Mouse (Mus musculus): ENCODE results near the gene 3110082I17Rik. TPM values are rescaled to one million over a fixed set of nuclear protein-coding genes. Genes with fewer than 3 reads are reported as not detected.
A peak's percentile ranks its signal among the peaks of the same experiment; 100 is the strongest.

Gene 3110082I17Rik
- polyA plus RNA-seq, 1 experiment from 2014 or later: 33.5 TPM

DNA sequence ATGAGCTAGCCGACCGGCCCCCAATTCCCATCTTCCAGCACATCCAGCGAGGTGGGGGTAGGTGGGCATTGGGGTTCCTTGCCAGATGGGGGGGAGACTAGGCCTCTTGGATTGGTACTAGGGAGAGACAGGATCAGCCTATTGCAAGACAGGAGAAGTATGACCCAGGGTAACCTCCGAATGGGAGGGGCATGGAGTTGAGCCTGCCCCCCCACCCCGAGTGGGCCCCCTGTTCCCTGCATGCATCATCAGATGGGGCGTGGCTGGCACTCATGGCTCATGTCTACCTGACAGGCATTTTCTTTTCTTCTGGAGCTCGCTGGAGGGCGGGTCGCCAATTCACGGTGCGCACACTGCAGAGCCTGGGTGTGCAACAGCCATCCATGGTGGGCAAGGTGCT lies 106.4 kb downstream of the 3110082I17Rik start:
- Histone ChIP-seq H3K9me3 (replicated peaks) (no peaks in the 10 kb centered on the region), H3K27me3 (replicated peaks) (peaks cover 25% of the 10 kb centered on the region), H3K4me3 (no peak overlapping the region), H3K4me2 (no peak overlapping the region), H3K4me1 (peaks cover 55% of the 10 kb centered on the region), H3K36me3 (no peaks in the 10 kb centered on the region), H3K27ac (no peak overlapping the region), H3K9ac (no peak overlapping the region)
- ATAC-seq: no peak
- WGBS (ENCODE audit: insufficient replicate concordance): 77% methylated on average over 11 of the region's 11 CpGs

DNA sequence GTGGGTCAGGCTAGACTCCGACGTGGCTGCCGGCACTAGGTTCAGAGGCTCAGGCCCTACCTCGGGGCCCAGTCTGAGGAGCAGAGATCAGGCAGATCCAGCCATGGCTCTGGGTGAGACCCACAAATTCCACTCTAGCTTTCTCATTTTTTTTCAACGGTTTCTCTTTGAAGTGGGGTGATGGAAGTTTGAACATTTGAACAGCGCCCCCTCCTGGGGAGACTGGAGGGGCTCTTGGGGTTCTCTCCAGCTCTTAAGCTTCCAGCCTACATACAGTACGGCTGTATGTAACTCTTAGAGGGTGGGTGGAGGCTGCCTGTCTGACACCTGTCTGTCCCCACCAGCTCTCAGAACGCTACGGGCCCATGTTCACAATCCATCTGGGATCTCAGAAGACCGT lies 106.8 kb downstream of the 3110082I17Rik start:
- no peak for ATAC-seq
- peaks cover 59% of the 10 kb centered on the region for H3K4me1 ChIP-seq
- no peak overlapping the region for H3K27ac ChIP-seq

DNA sequence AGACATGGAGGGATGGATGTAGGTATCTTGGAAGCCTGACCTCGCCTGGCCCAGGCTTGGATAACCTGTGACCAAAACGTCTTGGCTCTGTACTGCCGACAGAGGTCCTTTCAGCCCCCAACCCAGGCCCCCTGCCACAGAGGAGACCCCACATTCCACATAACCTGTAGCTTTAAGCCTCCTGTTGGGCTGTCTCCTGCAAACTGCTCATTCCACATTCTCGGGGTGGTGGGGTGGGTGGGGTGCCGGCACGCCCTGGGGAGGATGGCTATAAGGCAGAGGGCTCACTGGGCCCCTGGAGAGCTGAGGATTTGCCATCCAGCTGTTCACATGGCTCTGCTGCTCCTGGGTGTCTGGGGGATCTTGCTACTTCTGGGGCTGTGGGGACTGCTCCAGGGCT lies 108.0 kb downstream of the 3110082I17Rik start, which contains the start of gene Cyp2w1:
Gene Cyp2w1 (plus strand): TSS at position 301 of the 400 bp plus-strand sequence.
- Histone ChIP-seq H3K36me3 (no peaks in the 10 kb centered on the region), H3K9ac (no peak within 1 kb of the TSS), H3K27me3 (replicated peaks) (peaks cover 32% of the 10 kb centered on the region), H3K9me3 (replicated peaks) (no peaks in the 10 kb centered on the region), H3K4me3 (no peak within 1 kb of the TSS), H3K4me1 (peaks cover 59% of the 10 kb centered on the region), H3K27ac (peak within 1 kb of the TSS; percentile 34), H3K4me2 (peak within 1 kb of the TSS; percentile 14; the same call in 1 of the 2 replicates)
- no peak for ATAC-seq
- 45% methylated on average over 6 of the region's 6 CpGs for WGBS (ENCODE audit: insufficient replicate concordance)

More for the DNA sequence above, 106.8 kb downstream of the 3110082I17Rik start:
- peaks cover 25% of the 10 kb centered on the region for H3K27me3 ChIP-seq (replicated peaks)
- H3K4me3 ChIP-seq: no peak overlapping the region
- 49% methylated on average over 10 of the region's 10 CpGs for WGBS (ENCODE audit: insufficient replicate concordance)
- H3K9ac ChIP-seq: no peak overlapping the region
- H3K9me3 ChIP-seq (replicated peaks): no peaks in the 10 kb centered on the region
- H3K36me3 ChIP-seq: no peaks in the 10 kb centered on the region
- no peak overlapping the region for H3K4me2 ChIP-seq

DNA sequence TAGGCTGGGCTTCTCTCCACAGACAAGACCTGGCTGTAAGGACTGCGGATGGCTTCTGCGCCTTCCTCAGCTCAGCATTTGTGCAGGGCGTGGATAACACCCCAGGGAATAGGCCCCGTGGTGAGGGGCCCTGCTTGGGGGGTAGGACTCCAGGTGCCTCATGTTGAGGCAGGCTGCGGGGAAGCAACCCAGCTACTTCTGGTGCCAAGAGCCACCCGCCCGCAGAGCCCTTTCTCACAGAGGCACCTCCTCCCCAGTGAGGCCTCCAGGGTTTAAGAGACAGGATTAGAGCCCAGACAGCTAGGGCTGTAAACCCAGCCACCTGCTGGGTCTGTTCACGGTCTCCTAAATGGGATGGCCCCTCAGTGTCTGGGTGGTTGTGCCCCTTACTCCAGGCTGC lies 108.7 kb downstream of the 3110082I17Rik start:
- H3K4me1 ChIP-seq: peaks cover 59% of the 10 kb centered on the region
- peaks cover 32% of the 10 kb centered on the region for H3K27me3 ChIP-seq (replicated peaks)
- 27% methylated on average over 8 of the region's 8 CpGs for WGBS (ENCODE audit: insufficient replicate concordance)

DNA sequence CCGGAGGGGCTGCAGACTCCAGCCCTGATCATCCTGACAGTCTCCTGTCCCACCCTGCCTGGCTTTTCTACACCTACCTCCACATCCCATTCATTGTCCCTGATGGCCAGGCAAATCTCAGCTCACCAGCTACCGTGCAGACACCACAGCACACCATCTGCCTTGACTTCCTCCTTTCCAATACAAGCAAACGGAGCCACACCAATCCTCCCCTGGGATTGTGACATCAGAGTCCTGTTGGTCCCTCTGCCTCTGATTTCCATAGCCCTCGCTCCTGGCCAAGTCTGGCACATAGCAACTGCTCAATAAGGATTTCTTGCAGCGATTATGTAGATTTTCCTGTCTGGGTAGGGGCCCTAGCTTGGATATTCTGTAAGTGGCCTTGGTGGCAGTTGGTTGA lies 109.2 kb downstream of the 3110082I17Rik start, which contains the start of gene Cox19:
Gene Cox19 (minus strand): TSS at position 285 of the 400 bp plus-strand sequence.
- no peak for ATAC-seq
- H3K4me2 ChIP-seq: peak within 1 kb of the TSS; percentile 14; the same call in 1 of the 2 replicates
- H3K27ac ChIP-seq: peak within 1 kb of the TSS; percentile 34
- H3K9me3 ChIP-seq (replicated peaks): no peaks in the 10 kb centered on the region
- no peaks in the 10 kb centered on the region for H3K36me3 ChIP-seq
- H3K4me1 ChIP-seq: peaks cover 59% of the 10 kb centered on the region
- no peak within 1 kb of the TSS for H3K9ac ChIP-seq
- peaks cover 32% of the 10 kb centered on the region for H3K27me3 ChIP-seq (replicated peaks)
- no peak within 1 kb of the TSS for H3K4me3 ChIP-seq
- 43% methylated on average over 5 of the region's 5 CpGs for WGBS (ENCODE audit: insufficient replicate concordance)

More for the DNA sequence above, 108.7 kb downstream of the 3110082I17Rik start:
- Histone ChIP-seq H3K9me3 (replicated peaks) (no peaks in the 10 kb centered on the region), H3K36me3 (no peaks in the 10 kb centered on the region), H3K4me2 (no peak overlapping the region), H3K4me3 (no peak overlapping the region), H3K9ac (no peak overlapping the region), H3K27ac (peak overlapping the region; percentile 34)
- no peak for ATAC-seq

DNA sequence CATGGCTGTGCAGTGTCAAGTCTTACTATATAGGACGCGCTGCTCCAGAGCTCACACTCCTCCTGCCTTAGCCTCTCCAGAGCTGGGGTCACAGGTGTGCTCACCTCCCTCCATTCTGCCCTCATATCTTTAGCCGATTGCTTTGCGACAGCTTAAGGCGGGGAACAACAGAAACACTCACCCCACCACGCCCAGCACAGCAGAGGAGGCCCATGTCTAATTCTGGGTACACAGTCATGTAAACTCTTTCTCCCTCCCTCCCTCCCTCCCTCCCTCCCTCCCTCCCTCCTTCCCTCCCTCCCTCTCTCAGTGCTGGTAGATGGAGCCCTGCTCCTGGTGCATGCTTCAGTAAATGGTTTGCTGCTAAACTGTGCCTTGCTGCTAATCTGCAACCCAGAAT lies 110.6 kb downstream of the 3110082I17Rik start:
- peak overlapping the region; percentile 52 for H3K9ac ChIP-seq
- 50% methylated on average over 6 of the region's 6 CpGs for whole genome bisulfite sequencing (ENCODE audit: insufficient replicate concordance)
- H3K4me1 ChIP-seq: peaks cover 65% of the 10 kb centered on the region
- H3K27me3 ChIP-seq (replicated peaks): peaks cover 32% of the 10 kb centered on the region
- H3K4me2 ChIP-seq: peak overlapping the region; percentile 49
- peak overlapping the region; percentile 57 for H3K27ac ChIP-seq
- no peak overlapping the region for H3K4me3 ChIP-seq
- ATAC-seq: peak; percentile 65
- no peaks in the 10 kb centered on the region for H3K9me3 ChIP-seq (replicated peaks)
- H3K36me3 ChIP-seq: no peaks in the 10 kb centered on the region

DNA sequence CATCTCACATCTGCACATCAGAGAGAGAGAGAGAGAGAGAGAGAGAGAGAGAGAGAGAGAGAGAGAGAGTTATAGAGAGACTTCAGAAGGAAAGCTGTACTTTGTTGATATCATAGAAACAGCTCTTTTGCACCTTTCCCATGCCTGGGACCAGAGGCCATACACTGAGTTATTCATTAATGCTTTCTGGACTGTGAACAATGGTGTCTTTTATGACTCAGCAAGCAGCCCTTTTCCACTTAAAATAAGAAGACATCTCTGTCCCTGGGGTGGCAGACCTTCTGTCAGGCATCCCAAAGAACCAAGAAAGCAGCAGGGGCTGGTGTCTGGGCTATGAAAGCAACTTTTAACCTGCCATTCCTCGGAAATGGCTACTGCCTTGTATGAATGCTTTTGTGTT lies 113.1 kb downstream of the 3110082I17Rik start:
- no peaks in the 10 kb centered on the region for H3K9me3 ChIP-seq (replicated peaks)
- H3K9ac ChIP-seq: no peak overlapping the region
- no peak overlapping the region for H3K27ac ChIP-seq
- peaks cover 8% of the 10 kb centered on the region for H3K36me3 ChIP-seq
- peaks cover 58% of the 10 kb centered on the region for H3K4me1 ChIP-seq
- WGBS (ENCODE audit: insufficient replicate concordance): 47% methylated on average over 1 of the region's 1 CpGs
- H3K27me3 ChIP-seq (replicated peaks): peaks cover 27% of the 10 kb centered on the region
- H3K4me3 ChIP-seq: no peak overlapping the region
- no peak for ATAC-seq
- no peak overlapping the region for H3K4me2 ChIP-seq

DNA sequence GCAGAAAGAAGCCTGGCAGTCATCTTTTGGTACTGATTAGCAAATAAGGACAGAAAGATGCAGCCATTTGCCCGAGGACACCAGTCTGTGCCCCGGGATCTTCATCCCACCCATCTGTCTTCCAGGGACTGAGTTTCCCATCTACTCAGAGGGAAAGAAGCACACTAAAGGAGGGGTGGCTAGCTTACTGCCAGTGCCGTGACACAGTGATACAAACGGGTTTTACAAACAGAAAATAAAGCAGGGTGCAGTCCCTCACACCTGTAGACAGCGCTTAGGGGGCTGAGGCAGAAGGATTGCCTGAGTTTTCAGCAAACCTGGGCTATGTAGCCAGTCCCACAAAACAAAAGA lies 115.0 kb downstream of the 3110082I17Rik start:
- H3K36me3 ChIP-seq: peaks cover 25% of the 10 kb centered on the region
- H3K4me2 ChIP-seq: peak overlapping the region; percentile 96
- WGBS (ENCODE audit: insufficient replicate concordance): 9% methylated on average over 5 of the region's 5 CpGs
- peak; percentile 20; the same call in 1 of the 2 replicates for ATAC-seq
- peak overlapping the region; percentile 66 for H3K27ac ChIP-seq
- H3K4me1 ChIP-seq: peaks cover 39% of the 10 kb centered on the region
- H3K27me3 ChIP-seq (replicated peaks): peaks cover 10% of the 10 kb centered on the region; the same call in 1 of the 2 replicates
- H3K9me3 ChIP-seq (replicated peaks): no peaks in the 10 kb centered on the region
- H3K4me3 ChIP-seq: peak overlapping the region; percentile 86
- H3K9ac ChIP-seq: peak overlapping the region; percentile 59

DNA sequence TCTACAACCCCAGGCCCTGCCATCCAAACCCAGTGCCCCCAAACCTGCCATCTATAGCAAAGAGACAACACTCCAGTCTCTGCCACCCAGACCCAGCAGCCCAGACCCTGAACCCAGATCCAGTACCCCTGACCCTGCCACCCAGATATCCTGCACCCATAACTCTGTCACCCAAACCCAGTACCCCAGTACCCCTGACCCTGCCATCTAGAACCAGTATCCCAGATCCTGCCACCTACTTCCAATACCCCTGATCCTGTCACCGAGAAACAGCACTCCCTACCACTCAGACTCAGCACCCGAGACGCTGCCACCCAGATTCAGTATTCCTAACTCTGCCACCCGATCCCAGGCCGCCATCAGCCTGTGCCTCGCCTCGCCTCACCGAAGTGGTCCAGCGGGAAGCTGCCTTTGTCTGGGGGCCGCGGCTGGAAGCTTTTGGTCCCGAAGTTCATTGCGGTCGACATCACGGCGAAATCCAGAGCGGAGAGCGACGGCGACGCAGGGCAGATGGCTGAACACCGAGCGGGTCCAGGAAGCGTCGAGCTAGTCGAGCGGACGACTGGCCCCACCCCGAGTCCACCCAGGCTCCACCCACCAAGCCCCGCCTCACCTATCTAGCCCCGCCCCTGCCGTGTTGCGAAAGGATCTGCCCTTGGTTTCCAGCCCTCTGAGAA lies 115.5 kb downstream of the 3110082I17Rik start:
- ATAC-seq: peak; percentile 88
- Histone ChIP-seq H3K9ac (peak overlapping the region; percentile 91), H3K4me3 (peak overlapping the region; percentile 86), H3K27me3 (replicated peaks) (0 out of 2 replicates have a peak, but pooled peaks cover 10% of the 10 kb centered on the region), H3K27ac (peak overlapping the region; percentile 80), H3K36me3 (peaks cover 30% of the 10 kb centered on the region), H3K9me3 (replicated peaks) (no peaks in the 10 kb centered on the region), H3K4me2 (peak overlapping the region; percentile 96), H3K4me1 (peaks cover 34% of the 10 kb centered on the region)
- under 1% methylated on average over 33 of the region's 33 CpGs for WGBS (ENCODE audit: insufficient replicate concordance)

DNA sequence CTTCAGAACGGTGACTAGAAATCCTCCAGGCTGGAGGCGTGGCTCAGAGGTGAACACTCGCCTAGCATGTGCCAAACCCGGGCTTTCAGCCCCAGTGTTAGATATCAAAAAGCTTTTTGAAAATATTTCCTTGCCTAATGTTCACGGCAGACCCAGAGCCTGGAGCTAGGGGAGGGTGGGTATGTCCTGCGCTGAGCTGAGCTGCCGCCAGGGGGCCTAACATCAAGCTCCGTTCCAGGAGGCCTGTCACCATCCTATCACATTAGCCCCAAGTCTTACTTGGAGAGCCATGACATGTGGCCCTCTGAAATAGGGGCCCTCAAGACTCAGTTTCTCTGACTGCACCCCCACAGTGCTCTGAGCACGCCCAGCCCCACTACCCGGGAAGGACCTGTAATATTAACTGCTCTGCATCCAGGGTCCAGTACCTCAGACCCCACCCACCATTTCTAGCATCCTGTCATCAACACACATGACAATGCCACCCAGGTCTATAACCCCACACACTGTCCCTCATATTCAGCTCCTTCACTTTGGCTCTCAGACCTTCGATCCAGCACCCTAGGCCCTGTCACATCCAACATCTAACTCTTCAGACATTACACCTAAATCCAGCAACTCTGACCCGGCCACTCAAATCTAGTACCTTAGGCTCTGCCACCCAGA lies 116.2 kb downstream of the 3110082I17Rik start:
- peak; percentile 75 for ATAC-seq
- H3K4me2 ChIP-seq: peak overlapping the region; percentile 96
- peak overlapping the region; percentile 86 for H3K4me3 ChIP-seq
- peaks cover 37% of the 10 kb centered on the region for H3K36me3 ChIP-seq
- H3K9ac ChIP-seq: peak overlapping the region; percentile 91
- 6% methylated on average over 12 of the region's 12 CpGs for WGBS (ENCODE audit: insufficient replicate concordance)
- 0 out of 2 replicates have a peak, but pooled peaks cover 8% of the 10 kb centered on the region for H3K27me3 ChIP-seq (replicated peaks)
- H3K4me1 ChIP-seq: peaks cover 31% of the 10 kb centered on the region
- no peaks in the 10 kb centered on the region for H3K9me3 ChIP-seq (replicated peaks)
- peak overlapping the region; percentile 80 for H3K27ac ChIP-seq

DNA sequence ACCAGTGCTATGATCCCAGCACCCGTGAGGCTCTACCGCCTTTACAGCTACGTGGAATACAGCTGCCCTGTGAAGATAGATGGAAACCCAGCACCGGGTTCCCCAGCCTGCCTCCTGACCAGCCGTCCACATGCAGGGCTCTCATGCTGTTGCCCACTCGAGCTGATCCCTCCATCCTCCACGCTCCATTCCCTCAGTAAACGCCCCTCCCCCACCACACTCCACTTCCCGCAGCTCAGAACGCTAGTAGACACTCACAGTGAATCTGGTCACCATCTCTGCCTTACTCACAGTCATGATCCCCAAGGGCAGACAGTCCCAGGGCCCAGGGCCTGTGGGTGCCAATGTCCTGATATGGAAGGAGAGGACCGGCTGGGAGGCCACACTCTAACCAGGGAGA lies 121.4 kb downstream of the 3110082I17Rik start:
- H3K36me3 ChIP-seq: peaks cover 79% of the 10 kb centered on the region
- no peak overlapping the region for H3K27ac ChIP-seq
- no peaks in the 10 kb centered on the region for H3K9me3 ChIP-seq (replicated peaks)
- 80% methylated on average over 11 of the region's 11 CpGs for WGBS (ENCODE audit: insufficient replicate concordance)
- peaks cover 14% of the 10 kb centered on the region for H3K4me1 ChIP-seq
- H3K9ac ChIP-seq: no peak overlapping the region
- no peaks in the 10 kb centered on the region for H3K27me3 ChIP-seq (replicated peaks)
- no peak for ATAC-seq
- H3K4me3 ChIP-seq: no peak overlapping the region
- no peak overlapping the region for H3K4me2 ChIP-seq

DNA sequence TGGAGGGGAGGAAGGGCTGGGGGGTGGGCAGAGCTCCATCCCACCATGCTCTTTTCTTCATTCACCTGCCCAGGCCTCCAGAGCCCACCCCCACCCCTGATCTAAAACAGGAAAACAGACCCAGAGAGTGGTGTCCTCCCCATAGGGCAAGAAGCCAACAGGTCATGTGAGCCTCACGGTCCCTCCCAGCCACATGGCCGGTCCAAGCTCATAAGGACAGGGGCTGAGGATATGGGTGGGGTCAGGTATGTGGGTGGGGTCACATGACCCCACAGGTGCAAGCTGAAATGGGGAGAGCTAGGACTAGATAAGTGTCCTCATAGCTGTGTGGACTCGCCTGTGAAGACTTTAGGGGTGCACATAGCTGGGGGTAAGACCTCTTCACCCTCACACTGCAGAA lies 121.9 kb downstream of the 3110082I17Rik start:
- 82% methylated on average over 3 of the region's 3 CpGs for WGBS (ENCODE audit: insufficient replicate concordance)
- no peak overlapping the region for H3K27ac ChIP-seq
- peaks cover 79% of the 10 kb centered on the region for H3K36me3 ChIP-seq
- no peak overlapping the region for H3K4me3 ChIP-seq
- no peak overlapping the region for H3K9ac ChIP-seq
- peaks cover 9% of the 10 kb centered on the region for H3K4me1 ChIP-seq
- no peak for ATAC-seq
- no peaks in the 10 kb centered on the region for H3K9me3 ChIP-seq (replicated peaks)
- H3K27me3 ChIP-seq (replicated peaks): no peaks in the 10 kb centered on the region
- no peak overlapping the region for H3K4me2 ChIP-seq

Data from liver, embryonic 12.5 days (tissue).